Mouse (Mus musculus) embryonic fibroblast, embryonic 13.5 days (primary cell): ENCODE data around the gene Usp43. TPM values are rescaled to one million over a fixed set of nuclear protein-coding genes. Genes with fewer than 3 reads are reported as not detected.
A peak's percentile ranks its signal among the peaks of the same experiment; 100 is the strongest.

Experiments
- H3K27ac ChIP-seq: 2 replicates; pipeline ENCODE4 v1.5.1; 2012; ENCODE audit warnings: low read length, control low read depth, inconsistent platforms; ENCODE audit not compliant: insufficient read depth
- H3K4me1 ChIP-seq: 2 replicates; pipeline ENCODE4 v1.6.1; 2011; ENCODE audit warnings: low read length; ENCODE audit not compliant: control insufficient read depth, insufficient read depth
- H3K4me3 ChIP-seq: 2 replicates; pipeline ENCODE4 v1.5.1; 2011; ENCODE audit warnings: mild to moderate bottlenecking, control low read depth, low read length; ENCODE audit not compliant: insufficient read depth
- CTCF ChIP-seq: IDR thresholded peaks from 2 replicates; pipeline ENCODE4 v1.5.1; 2011; ENCODE audit warnings: mild to moderate bottlenecking, control low read depth, low read length, moderate library complexity, borderline replicate concordance; ENCODE audit not compliant: insufficient read depth
- POLR2A ChIP-seq: IDR thresholded peaks from 2 replicates; pipeline ENCODE4 v1.6.1; 2011; ENCODE audit warnings: low read depth, mild to moderate bottlenecking, control low read depth, low read length, moderate library complexity
- polyA plus RNA-seq: library from polyadenylated mRNA; stranded (reverse); fragments of >200 nt; gene quantifications from 2 replicates; pipeline ENCODE4 v1.2.4, GENCODE M21; 2011; ENCODE audit warnings: low read depth; ENCODE audit not compliant: missing spikeins, insufficient read length

Usp43 gene
- polyA plus RNA-seq, 1 experiment = not detected

GRCm38 (mm10) chr11:67820221-67820620, 101.7 kb downstream of the Usp43 start:
- Histone ChIP-seq H3K27ac (no peak overlapping the region), H3K4me1 (0 out of 2 replicates have a peak, but pooled peaks cover 2% of the 10 kb centered on the region), H3K4me3 (no peak overlapping the region)
- peak; percentile 40; the same call in 1 of the 2 replicates for TF ChIP-seq CTCF
- TF ChIP-seq POLR2A = no peak

- no peak overlapping the region for H3K27ac ChIP-seq
- TF ChIP-seq POLR2A = no peak
- TF ChIP-seq CTCF = no peak
- no peak overlapping the region for H3K4me3 ChIP-seq
Observed at GRCm38 (mm10) chr11:67819604-67820003, 102.3 kb downstream of the Usp43 start.

GRCm38 (mm10) chr11:67811535-67811934, 110.4 kb downstream of the Usp43 start:
- H3K27ac ChIP-seq = no peak overlapping the region
- no peak for TF ChIP-seq POLR2A
- TF ChIP-seq CTCF = no peak
- H3K4me1 ChIP-seq = no peaks in the 10 kb centered on the region
- H3K4me3 ChIP-seq = no peak overlapping the region

More at GRCm38 (mm10) chr11:67819604-67820003, 102.3 kb downstream of the Usp43 start:
- 0 out of 2 replicates have a peak, but pooled peaks cover 2% of the 10 kb centered on the region for H3K4me1 ChIP-seq

GRCm38 (mm10) chr11:67808051-67808450, 113.9 kb downstream of the Usp43 start:
- TF ChIP-seq CTCF = no peak; the same call in 1 of the 2 replicates
- TF ChIP-seq POLR2A = no peak
- Histone ChIP-seq H3K4me1 (no peaks in the 10 kb centered on the region), H3K4me3 (no peak overlapping the region), H3K27ac (no peak overlapping the region)

DNA sequence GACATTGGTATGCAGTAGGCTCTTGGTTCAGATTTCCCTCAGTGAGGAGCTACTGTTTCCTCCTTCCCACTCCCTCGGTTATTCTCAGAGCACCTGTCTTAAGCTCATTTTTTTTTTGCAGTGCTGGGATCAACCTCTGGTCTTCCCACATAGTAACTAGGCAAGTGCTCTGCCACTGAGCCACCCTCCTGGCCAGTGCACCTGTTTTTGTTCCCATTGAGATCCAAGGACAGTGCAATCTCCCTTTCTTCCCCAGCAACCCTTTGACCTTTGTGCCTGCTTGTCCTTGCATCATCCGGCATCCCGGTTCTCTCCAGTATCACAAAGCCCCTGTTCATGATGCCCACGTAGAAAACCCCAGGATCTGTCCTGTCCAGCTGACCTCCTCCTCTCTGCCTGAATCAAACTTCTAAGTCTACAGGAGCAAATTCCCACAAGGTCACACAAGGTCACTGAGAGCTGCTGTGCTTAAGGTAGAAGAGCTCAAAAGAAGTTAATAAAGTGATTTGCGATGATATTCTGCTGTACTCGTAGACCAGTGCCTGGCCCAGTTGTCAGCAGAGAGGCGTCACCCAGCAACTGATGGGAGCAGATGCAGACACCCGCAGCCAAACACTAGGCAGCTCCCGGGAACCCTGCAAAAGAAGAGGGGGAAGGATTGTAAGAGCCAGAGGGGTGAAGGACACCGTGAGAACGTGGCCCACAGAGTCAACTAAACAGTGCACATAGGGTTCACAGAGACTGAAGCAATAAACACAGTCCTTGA, 114.9 kb downstream of the Usp43 start:
- TF ChIP-seq POLR2A = no peak
- TF ChIP-seq CTCF = no peak
- no peak overlapping the region for H3K4me3 ChIP-seq

GRCm38 (mm10) chr11:67805538-67805937, 116.4 kb downstream of the Usp43 start:
- TF ChIP-seq POLR2A (no peak), CTCF (no peak)
- no peak overlapping the region for H3K4me3 ChIP-seq
- H3K27ac ChIP-seq = no peak overlapping the region
- no peaks in the 10 kb centered on the region for H3K4me1 ChIP-seq

More for the DNA sequence above, 114.9 kb downstream of the Usp43 start:
- no peak overlapping the region for H3K27ac ChIP-seq
- no peaks in the 10 kb centered on the region for H3K4me1 ChIP-seq

Other genes starting within 250 kb of the Usp43 start
- gene Rcvrn, start 226.8 kb downstream of the Usp43 start, polyA plus RNA-seq = not detected in 2 replicates
- not detected in 2 replicates for gene Glp2r, start 151.0 kb downstream of the Usp43 start, polyA plus RNA-seq
- not detected in 2 replicates for gene Gsg1l2, start 147.5 kb downstream of the Usp43 start, polyA plus RNA-seq
- not detected in 2 replicates for gene Dhrs7c, start 124.0 kb downstream of the Usp43 start, polyA plus RNA-seq
- gene Cfap52, start 43.5 kb upstream of the Usp43 start, polyA plus RNA-seq = not detected in 2 replicates
- 43.9 and 51.4 TPM in 2 replicates for gene Stx8, start 44.0 kb upstream of the Usp43 start, polyA plus RNA-seq